Mouse (Mus musculus): ENCODE data around the gene Etfb.

Gene Etfb

GRCm38 (mm10) chr7:43448246-43448645 is 4.4 kb downstream of the Etfb start:
- no peak for DNase-seq (ENCODE audit: low read depth, low spot score)

GRCm38 (mm10) chr7:43449811-43450210 is 5.9 kb downstream of the Etfb start:
- no peak for DNase-seq (ENCODE audit: low read depth, low spot score)

- no peak for DNase-seq (ENCODE audit: low read depth, low spot score)
Measured at GRCm38 (mm10) chr7:43451726-43452125, 7.8 kb downstream of the Etfb start.

GRCm38 (mm10) chr7:43452609-43453008 is 8.7 kb downstream of the Etfb start:
- no peak for DNase-seq (ENCODE audit: low read depth, low spot score)

- no peak for DNase-seq (ENCODE audit: low read depth, low spot score)
Measured at GRCm38 (mm10) chr7:43453599-43454355, 9.9 kb downstream of the Etfb start.

- no peak for DNase-seq (ENCODE audit: low read depth, low spot score)
Measured at GRCm38 (mm10) chr7:43454371-43454770, 10.5 kb downstream of the Etfb start.

DNA sequence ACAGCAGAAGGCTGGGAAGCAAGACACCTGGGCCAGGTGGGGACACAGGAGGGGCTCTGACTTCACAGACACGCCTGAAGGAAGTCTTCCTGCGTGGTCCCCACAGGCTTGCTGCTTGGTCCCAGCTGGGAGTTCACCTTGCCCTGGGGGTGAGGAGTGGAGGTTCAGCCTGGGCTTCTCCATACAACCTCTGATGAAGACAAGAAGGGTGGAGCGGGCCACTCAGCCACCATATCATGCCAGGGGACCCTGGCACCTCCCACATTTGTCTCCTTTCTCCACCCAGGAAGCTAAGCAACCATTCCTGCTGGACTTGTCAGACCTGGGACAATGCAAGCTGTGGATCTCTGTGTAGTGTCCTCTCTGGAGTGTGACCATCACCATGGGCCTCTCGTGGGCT is 19.0 kb downstream of the Etfb start, which contains the start of gene Vsig10l:
Vsig10l (plus strand) TSS at position 301 of the 400 bp plus-strand sequence.
- DNase-seq (ENCODE audit: low read depth, low spot score): no peak

DNA sequence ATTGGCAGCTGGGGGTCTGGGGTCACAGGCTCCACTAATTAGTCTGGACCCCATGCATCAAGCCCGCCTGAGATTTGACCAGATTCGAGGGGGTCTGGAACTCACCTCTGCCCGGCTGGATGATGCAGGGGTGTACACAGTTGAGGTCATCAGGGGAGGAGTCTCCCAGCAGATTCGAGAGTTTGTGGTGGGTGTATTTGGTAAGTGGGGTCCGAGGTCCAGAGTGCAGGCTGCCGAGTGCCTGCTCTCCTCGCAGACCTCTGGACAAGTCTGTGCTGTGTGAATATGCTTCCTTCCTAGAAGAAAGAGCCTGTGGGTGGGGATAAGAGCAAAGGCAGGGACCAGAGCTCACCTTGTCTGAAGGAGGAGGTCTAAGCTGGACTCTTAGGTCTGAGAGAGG is 20.1 kb downstream of the Etfb start:
- no peak for DNase-seq (ENCODE audit: low read depth, low spot score)

DNA sequence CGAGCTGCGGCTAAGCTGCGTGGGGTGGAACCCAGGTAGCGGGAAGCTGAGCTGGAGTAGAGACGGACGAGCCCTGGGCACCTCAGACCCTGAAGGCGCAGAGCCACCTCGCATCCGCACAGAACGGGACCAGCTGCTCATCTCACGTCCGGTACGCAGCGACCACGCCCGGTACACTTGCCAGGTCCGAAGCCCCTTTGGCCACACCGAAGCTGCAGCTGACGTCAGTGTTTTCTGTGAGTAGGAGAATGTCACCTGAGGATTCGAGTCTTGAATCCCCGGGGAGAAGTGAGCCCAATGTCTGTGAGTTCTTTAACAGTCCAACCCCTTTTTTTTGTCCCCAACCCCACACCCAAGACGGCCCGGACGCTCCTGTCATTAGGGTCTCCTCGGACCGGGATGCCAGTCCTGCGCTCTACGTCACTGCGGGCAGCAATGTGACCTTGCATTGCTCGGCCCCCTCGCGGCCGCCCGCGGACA is 21.0 kb downstream of the Etfb start:
- peak; percentile 47 for DNase-seq (ENCODE audit: low read depth, low spot score)

DNA sequence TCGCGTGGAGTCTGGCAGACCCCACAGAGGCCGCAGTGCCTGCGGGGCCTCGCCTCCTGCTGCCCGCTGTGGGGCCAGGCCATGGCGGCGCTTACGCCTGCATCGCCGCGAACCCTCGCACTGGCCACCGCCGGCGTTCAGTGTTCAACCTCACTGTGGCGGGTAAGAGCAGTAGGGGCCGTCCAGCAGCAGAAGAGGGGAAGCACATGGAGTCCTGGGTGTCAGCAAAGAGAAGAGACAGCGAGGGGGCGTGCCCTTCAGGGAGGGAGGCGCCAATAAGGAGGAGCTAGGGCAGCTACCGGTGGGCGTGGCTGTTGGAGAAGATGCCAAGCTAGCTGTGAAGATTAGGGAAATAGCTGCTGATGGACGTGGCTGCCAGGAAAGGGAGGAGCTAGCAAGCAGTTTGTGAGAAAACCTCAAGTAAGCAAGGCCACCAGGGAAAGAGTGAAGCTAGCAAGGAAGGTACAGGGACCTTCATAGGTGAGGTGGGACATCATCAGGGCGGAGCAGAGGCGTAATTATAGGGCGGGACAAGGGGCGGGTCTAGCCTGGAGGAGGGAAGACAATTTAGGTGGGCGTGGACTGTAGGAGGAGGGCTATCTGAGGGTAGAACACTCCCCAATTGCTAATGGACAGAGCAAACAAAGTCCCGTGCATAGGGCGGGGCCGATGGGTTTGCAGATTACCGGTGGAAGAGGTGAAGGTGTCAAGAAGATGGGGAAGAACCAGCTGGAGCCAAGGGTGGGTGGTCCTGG is 21.6 kb downstream of the Etfb start:
- DNase-seq (ENCODE audit: low read depth, low spot score): peak; percentile 70

- DNase-seq (ENCODE audit: low read depth, low spot score): no peak
Measured at GRCm38 (mm10) chr7:43466099-43466694, 22.3 kb downstream of the Etfb start.

GRCm38 (mm10) chr7:43470373-43470772 is 26.5 kb downstream of the Etfb start:
- DNase-seq (ENCODE audit: low read depth, low spot score): no peak

DNA sequence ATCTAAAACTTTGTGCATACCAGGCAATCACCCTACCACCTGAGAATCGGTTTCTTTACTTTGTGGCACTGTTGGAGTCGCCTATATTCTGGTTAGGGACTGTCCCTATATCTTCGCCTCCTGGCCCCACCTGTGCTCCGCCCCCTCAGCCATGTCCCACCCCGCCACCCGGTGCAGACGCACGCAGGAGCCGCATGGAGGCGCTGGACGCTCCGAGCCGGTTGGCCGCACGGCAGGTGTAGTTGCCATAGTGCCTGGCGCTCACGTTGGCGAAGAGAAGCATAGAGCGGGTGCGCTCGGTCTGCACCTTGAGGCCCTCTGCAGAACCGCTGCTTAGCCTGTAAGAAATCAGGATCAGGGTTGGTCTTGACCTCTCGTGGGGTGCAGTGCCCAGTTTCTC is 31.8 kb downstream of the Etfb start:
- DNase-seq (ENCODE audit: low read depth, low spot score): no peak

- no peak for DNase-seq (ENCODE audit: low read depth, low spot score)
Measured at GRCm38 (mm10) chr7:43476376-43476775, 32.5 kb downstream of the Etfb start.

GRCm38 (mm10) chr7:43481191-43481590 is 37.3 kb downstream of the Etfb start:
- DNase-seq (ENCODE audit: low read depth, low spot score): no peak

DNA sequence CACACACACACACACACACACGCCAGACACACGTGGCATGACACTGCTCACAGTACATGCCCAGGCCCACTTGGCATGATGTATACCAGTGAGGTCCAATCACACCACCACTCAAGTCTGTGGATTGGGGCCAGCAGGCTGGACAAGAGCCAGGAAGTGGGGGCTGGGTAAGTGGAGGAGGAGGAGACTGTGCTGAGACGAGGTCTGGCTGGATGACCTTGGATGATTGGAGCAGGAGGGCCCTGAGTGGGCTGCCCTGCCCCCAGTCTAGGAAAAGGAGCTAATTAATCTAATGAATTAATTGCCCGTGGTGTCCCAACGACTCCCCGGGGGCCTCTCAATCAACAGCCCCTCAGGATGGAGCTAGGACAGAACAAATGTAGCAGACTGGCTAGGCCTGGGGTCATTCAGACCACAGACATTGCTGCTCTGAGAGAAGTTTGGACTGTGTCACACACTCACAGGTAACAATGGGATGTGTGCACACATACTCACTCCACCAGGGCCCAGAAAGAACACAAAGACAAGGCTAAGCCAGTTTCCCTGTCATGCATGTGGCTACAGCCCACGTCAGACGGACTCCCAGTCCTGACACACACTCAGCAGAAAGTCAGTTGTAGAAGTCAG is 38.3 kb downstream of the Etfb start:
- DNase-seq (ENCODE audit: low read depth, low spot score): no peak

GRCm38 (mm10) chr7:43483236-43483635 is 39.4 kb downstream of the Etfb start:
- no peak for DNase-seq (ENCODE audit: low read depth, low spot score)

GRCm38 (mm10) chr7:43488646-43489045 is 44.8 kb downstream of the Etfb start:
- DNase-seq (ENCODE audit: low read depth, low spot score): no peak

GRCm38 (mm10) chr7:43489631-43490125 is 45.8 kb downstream of the Etfb start, which contains the start of gene Iglon5:
Gene Iglon5 (minus strand): TSS chr7:43490075.
- DNase-seq (ENCODE audit: low read depth, low spot score): no peak

GRCm38 (mm10) chr7:43490182-43490584 is 46.3 kb downstream of the Etfb start:
- DNase-seq (ENCODE audit: low read depth, low spot score): no peak

DNA sequence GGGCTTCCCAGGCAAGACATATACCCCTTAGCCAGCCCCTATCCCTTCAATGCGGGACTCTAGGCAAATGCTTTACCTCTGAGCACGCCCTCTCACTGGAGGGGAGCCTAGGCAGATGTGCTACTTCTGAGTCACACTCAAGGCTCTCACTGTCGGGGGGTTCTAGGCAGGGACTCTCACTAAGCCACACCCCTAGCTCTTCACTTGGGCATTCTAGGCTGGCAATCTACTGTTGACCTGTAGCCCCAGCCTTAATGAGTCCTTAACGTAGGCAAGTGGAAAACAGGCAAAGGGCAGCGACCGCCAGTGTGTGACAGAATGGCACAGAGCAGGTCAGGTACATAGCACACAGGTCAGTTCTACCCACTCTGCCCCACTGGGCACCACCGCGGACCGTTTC is 47.0 kb downstream of the Etfb start:
- DNase-seq (ENCODE audit: low read depth, low spot score): no peak

Data from embryo, embryonic 11.5 days (tissue).